8 mouse cellular contexts compared by ENCODE assay signal in genomic region chr2:57114211-57115151, GRCm38 (mm10). TPM values are rescaled to one million over a fixed set of nuclear protein-coding genes. Genes with fewer than 3 reads are reported as not detected.
A peak's percentile ranks its signal among the peaks of the same experiment; 100 is the strongest.
DNase-seq lines count a peak whose midpoint lies in the region; ATAC-seq and TF ChIP-seq lines count a peak whose summit lies in the region.

No protein-coding gene starts in this region.

- 0 out of 2 replicates have a peak, but pooled peaks cover 5% of the 10 kb centered on the region for H3K4me1 ChIP-seq in embryonic facial prominence, embryonic 14.5 days (ENCODE audit: control insufficient read depth, insufficient read depth, low read length)
- peaks cover 18% of the 10 kb centered on the region for H3K4me1 ChIP-seq in heart, embryonic 12.5 days (replicated peaks)
- H3K4me1 ChIP-seq in kidney, embryonic 16.5 days (ENCODE audit: insufficient read depth, low read length), result peaks cover 34% of the 10 kb centered on the region
- H3K4me1 ChIP-seq in liver, embryonic 12.5 days, result peaks cover 24% of the 10 kb centered on the region
- no peaks in the 10 kb centered on the region for H3K4me1 ChIP-seq in stomach, postnatal 0 days (replicated peaks; ENCODE audit: control insufficient read depth, insufficient read depth)

- under 1% methylated on average over 40 of the region's 88 CpGs for WGBS in embryonic facial prominence, embryonic 14.5 days
- WGBS in heart, embryonic 12.5 days, result under 1% methylated on average over 82 of the region's 88 CpGs
- under 1% methylated on average over 84 of the region's 88 CpGs for WGBS in kidney, embryonic 16.5 days
- under 1% methylated on average over 88 of the region's 88 CpGs for WGBS in liver, embryonic 12.5 days (ENCODE audit: insufficient replicate concordance)
- WGBS in stomach, postnatal 0 days, result under 1% methylated on average over 85 of the region's 88 CpGs

- peak; percentile 87 for ATAC-seq in embryonic facial prominence, embryonic 14.5 days (ENCODE audit: low read depth)
- ATAC-seq in heart, embryonic 12.5 days (ENCODE audit: insufficient number of reproducible peaks, low FRiP score), result peak; percentile 82
- peak; percentile 73 for ATAC-seq in kidney, embryonic 16.5 days (ENCODE audit: low FRiP score, low TSS enrichment)
- ATAC-seq in liver, embryonic 12.5 days, result peak; percentile 81
- peak; percentile 83 for ATAC-seq in stomach, postnatal 0 days (ENCODE audit: low FRiP score, low TSS enrichment)

- peaks cover 45% of the 10 kb centered on the region for H3K27me3 ChIP-seq in embryonic facial prominence, embryonic 14.5 days (replicated peaks; ENCODE audit: control insufficient read depth, insufficient read depth, low read length)
- H3K27me3 ChIP-seq in heart, embryonic 12.5 days (replicated peaks), result peaks cover 38% of the 10 kb centered on the region
- peaks cover 50% of the 10 kb centered on the region for H3K27me3 ChIP-seq in kidney, embryonic 16.5 days (ENCODE audit: insufficient read depth, low read length)
- H3K27me3 ChIP-seq in liver, embryonic 12.5 days (replicated peaks), result peaks cover 66% of the 10 kb centered on the region
- no peaks in the 10 kb centered on the region; the same call in 1 of the 2 replicates for H3K27me3 ChIP-seq in stomach, postnatal 0 days (ENCODE audit: control insufficient read depth, insufficient read depth, low read length)

- no peak for TF ChIP-seq EP300 in stomach, postnatal 0 days (optimal IDR thresholded peaks at IDR 0.05)

- peak overlapping the region; percentile 71 for H3K9ac ChIP-seq in embryonic facial prominence, embryonic 14.5 days (ENCODE audit: low read depth, low read length)
- peak overlapping the region; percentile 80 for H3K9ac ChIP-seq in heart, embryonic 12.5 days
- peak overlapping the region; percentile 73 for H3K9ac ChIP-seq in kidney, embryonic 16.5 days (replicated peaks; ENCODE audit: low read length)
- peak overlapping the region; percentile 72 for H3K9ac ChIP-seq in liver, embryonic 12.5 days
- H3K9ac ChIP-seq in stomach, postnatal 0 days (ENCODE audit: low read length), result peak overlapping the region; percentile 70

- no peaks in the 10 kb centered on the region for H3K9me3 ChIP-seq in embryonic facial prominence, embryonic 14.5 days (ENCODE audit: control insufficient read depth, low read length)
- peaks cover 9% of the 10 kb centered on the region; the same call in 1 of the 2 replicates for H3K9me3 ChIP-seq in heart, embryonic 12.5 days (replicated peaks)
- peaks cover 5% of the 10 kb centered on the region for H3K9me3 ChIP-seq in kidney, embryonic 16.5 days (ENCODE audit: low read length)
- H3K9me3 ChIP-seq in liver, embryonic 12.5 days (replicated peaks), result no peaks in the 10 kb centered on the region
- no peaks in the 10 kb centered on the region for H3K9me3 ChIP-seq in stomach, postnatal 0 days (ENCODE audit: control insufficient read depth, low read length)

- no peak for TF ChIP-seq CTCF in stomach, postnatal 0 days (IDR thresholded peaks at IDR 0.05; ENCODE audit: low read depth)

- H3K4me2 ChIP-seq in embryonic facial prominence, embryonic 14.5 days (ENCODE audit: low read depth, low read length), result peak overlapping the region; percentile 99
- H3K4me2 ChIP-seq in heart, embryonic 12.5 days, result peak overlapping the region; percentile 100
- H3K4me2 ChIP-seq in kidney, embryonic 16.5 days (replicated peaks; ENCODE audit: low read depth, low read length), result peak overlapping the region; percentile 99
- peak overlapping the region; percentile 99 for H3K4me2 ChIP-seq in liver, embryonic 12.5 days
- peak overlapping the region; percentile 99 for H3K4me2 ChIP-seq in stomach, postnatal 0 days (replicated peaks; ENCODE audit: low read depth)

- H3K4me3 ChIP-seq in embryonic facial prominence, embryonic 14.5 days (ENCODE audit: low read depth, low read length), result peak overlapping the region; percentile 68
- H3K4me3 ChIP-seq in heart, embryonic 12.5 days, result peak overlapping the region; percentile 73
- H3K4me3 ChIP-seq in kidney, embryonic 16.5 days (ENCODE audit: low read length), result peak overlapping the region; percentile 72
- peak overlapping the region; percentile 76 for H3K4me3 ChIP-seq in liver, embryonic 12.5 days
- peak overlapping the region; percentile 84 for H3K4me3 ChIP-seq in stomach, postnatal 0 days (ENCODE audit: low read depth, low read length)

- DNase-seq in 3T3-L1 (ENCODE audit: low read depth, low spot score), result peak; percentile 75
- peak; percentile 88 for DNase-seq in adrenal gland, postnatal 10 days
- DNase-seq in embryonic facial prominence, embryonic 14.5 days (ENCODE audit: low spot score), result peak; percentile 89
- DNase-seq in naive thymus-derived CD4-positive, alpha-beta T cell, adult 2 months (ENCODE audit: low read depth), result peak; percentile 72
- DNase-seq in stomach, postnatal 0 days (ENCODE audit: low spot score), result peak; percentile 89

- peak overlapping the region; percentile 62; the same call in 1 of the 2 replicates for H3K27ac ChIP-seq in embryonic facial prominence, embryonic 14.5 days (replicated peaks; ENCODE audit: low read depth, low read length)
- no peak overlapping the region for H3K27ac ChIP-seq in heart, embryonic 12.5 days (ENCODE audit: poor library complexity, severe bottlenecking)
- H3K27ac ChIP-seq in kidney, embryonic 16.5 days (ENCODE audit: low read length), result no peak overlapping the region
- H3K27ac ChIP-seq in liver, embryonic 12.5 days, result no peak overlapping the region
- peak overlapping the region; percentile 95 for H3K27ac ChIP-seq in stomach, postnatal 0 days (replicated peaks)

- no peaks in the 10 kb centered on the region for H3K36me3 ChIP-seq in embryonic facial prominence, embryonic 14.5 days (ENCODE audit: control insufficient read depth, insufficient read depth, low read length)
- H3K36me3 ChIP-seq in heart, embryonic 12.5 days, result no peaks in the 10 kb centered on the region
- no peaks in the 10 kb centered on the region for H3K36me3 ChIP-seq in kidney, embryonic 16.5 days (ENCODE audit: insufficient read depth, low read length)
- H3K36me3 ChIP-seq in liver, embryonic 12.5 days, result no peaks in the 10 kb centered on the region
- H3K36me3 ChIP-seq in stomach, postnatal 0 days (ENCODE audit: control insufficient read depth, insufficient read depth, low read length), result no peaks in the 10 kb centered on the region

RNA-seq across cellular contexts. Expression of gene Nr4a2, which starts 9.3 kb away (rescaled TPM):
- 10 to 100 TPM in 1 of 2 experiments, 1 to 10 TPM in 1; 4.1 to 22.6 TPM for total RNA-seq in adrenal gland, postnatal 10 days (2021)
- 6.0 and 6.4 TPM in 2 replicates for polyA plus RNA-seq in embryonic facial prominence, embryonic 14.5 days (2014; fragmentation: Nextera tagmentation; extraction: Ambion mirVana)
- polyA plus RNA-seq in heart, embryonic 12.5 days (2016; fragmentation: Nextera tagmentation; extraction: Ambion mirVana), result 3.5 and 3.8 TPM in 2 replicates
- polyA plus RNA-seq in kidney, embryonic 16.5 days (2015; fragmentation: Nextera tagmentation; extraction: Ambion mirVana), result 3.7 and 4.0 TPM in 2 replicates
- polyA plus RNA-seq in liver, embryonic 12.5 days (2016; fragmentation: Nextera tagmentation; extraction: Ambion mirVana), result 0.90 and 0.99 TPM in 2 replicates
- 6.4 and 14.1 TPM in 2 replicates for polyA plus RNA-seq in stomach, postnatal 0 days (2015; fragmentation: Nextera tagmentation; extraction: Ambion mirVana)

Comparison
In these comparisons a context has a peak if more than half of its experiments do, and no peak if none do; other contexts are left out.
1. H3K27ac ChIP-seq: peak in embryonic facial prominence, embryonic 14.5 days (single experiment) and stomach, postnatal 0 days (single experiment); none in heart, embryonic 12.5 days (single experiment), kidney, embryonic 16.5 days (single experiment) and liver, embryonic 12.5 days (single experiment).
2. Peak in every context shown above with its lines, with median percentiles within 50 percentile points of each other: DNase-seq, ATAC-seq, H3K4me2 ChIP-seq, H3K4me3 ChIP-seq and H3K9ac ChIP-seq.